Mouse (Mus musculus) megakaryocyte progenitor cell, adult 5-6 weeks (primary cell): ENCODE results near the gene AW822073. TPM values are rescaled to one million over a fixed set of nuclear protein-coding genes. Genes with fewer than 3 reads are reported as not detected.
"Not testable (repeated sequence)": the region's sequence is repeated elsewhere in the genome, so short reads cannot be mapped to it uniquely, and the experiment has no call there.

Experiments used
- ATAC-seq: replicated peaks from 2 replicates; pipeline ENCODE4 v1.8.0; 2016; ENCODE audit warnings: mild to moderate bottlenecking, moderate TSS enrichment, inconsistent platforms; ENCODE audit not compliant: poor library complexity
- total RNA-seq, 2 experiments: library from RNA; stranded (forward) in 1 of 2; stranded (reverse) in 1 of 2; fragments of 157-497, 149-512 nt in 1 of 2; fragments of 200-1000 nt in 1 of 2; gene quantifications; 2 replicates each; pipeline versions ENCODE4 v1.2.3 to v1.2.4; 2015 to 2017

AW822073 gene
- total RNA-seq, 2 experiments from 2014 or later: not detected

DNA sequence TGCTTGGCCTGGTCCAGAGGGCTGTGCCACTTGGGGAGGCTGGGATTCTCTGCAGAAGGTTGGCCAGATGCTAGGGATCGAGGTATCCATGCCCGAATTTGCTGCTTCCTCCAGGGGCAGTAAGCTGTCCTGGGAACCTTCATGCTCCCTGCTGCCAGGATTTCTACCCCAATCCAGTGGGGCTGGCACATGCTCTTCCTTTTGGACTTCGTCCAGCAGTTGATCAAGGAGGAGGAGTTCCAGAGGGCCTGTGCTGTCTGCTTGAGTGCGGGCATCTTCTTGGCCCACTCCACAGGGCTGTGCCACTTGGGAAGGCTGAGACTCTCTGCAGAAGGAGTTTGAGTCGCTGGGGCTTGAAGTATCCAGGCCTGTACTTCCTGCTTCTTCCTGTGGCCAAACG lies 1.6 kb downstream of the AW822073 start:
- not testable (repeated sequence) for ATAC-seq

DNA sequence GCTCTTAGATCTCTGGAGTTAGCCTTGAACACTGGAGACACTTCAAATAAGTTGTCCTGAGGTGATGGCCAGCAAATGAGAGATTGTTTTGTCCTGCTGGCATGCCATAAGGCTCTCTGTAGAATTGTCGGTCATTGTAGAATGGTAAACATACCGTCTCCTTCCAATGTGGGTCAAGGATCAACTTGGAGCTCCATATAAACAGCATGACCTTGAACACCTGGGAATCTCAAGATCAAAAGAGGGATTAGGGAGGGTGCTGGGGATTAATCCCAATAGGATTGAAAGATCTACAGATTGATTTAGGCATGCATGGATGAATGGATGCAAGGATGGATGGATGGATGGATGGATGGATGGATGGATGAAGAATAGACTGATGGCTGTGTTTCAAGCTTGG lies 3.2 kb downstream of the AW822073 start:
- ATAC-seq: not testable (repeated sequence)

DNA sequence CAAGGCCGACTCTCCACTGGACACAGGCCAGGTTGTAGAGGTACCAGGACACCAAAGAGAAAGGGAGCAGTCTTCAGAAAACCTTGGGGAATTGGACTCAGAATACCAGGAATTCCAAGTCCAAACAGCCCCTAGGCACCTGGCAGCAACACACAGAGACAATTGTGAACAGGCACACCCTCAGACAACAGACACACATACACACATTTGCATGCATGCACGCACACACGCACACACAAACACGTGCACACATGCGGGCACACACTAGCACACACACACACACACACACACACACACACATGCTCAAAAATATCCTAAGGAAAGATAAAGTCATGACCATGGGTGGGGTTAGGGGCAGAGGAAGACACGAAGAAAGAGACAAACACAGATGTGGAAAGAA lies 4.0 kb downstream of the AW822073 start:
- ATAC-seq: no peak

DNA sequence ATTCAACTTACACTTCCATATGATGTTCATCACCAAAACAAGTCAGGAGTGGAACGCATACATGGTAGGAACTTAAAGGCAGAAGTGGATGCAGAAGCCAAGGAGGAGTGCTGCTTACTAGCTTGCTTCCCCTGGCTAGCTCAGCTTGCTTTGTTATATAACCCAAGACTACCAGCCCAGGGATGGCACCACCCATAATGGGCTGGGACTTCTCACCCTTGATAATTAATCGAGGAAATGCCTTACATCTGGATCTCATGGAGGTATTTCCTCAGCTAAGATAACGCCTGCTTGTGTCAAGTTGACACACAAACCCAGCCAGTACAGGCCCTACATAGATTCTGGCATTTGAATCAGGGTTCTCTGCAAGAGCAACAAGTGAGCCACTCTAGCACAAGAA lies 7.4 kb downstream of the AW822073 start:
- ATAC-seq: no peak

DNA sequence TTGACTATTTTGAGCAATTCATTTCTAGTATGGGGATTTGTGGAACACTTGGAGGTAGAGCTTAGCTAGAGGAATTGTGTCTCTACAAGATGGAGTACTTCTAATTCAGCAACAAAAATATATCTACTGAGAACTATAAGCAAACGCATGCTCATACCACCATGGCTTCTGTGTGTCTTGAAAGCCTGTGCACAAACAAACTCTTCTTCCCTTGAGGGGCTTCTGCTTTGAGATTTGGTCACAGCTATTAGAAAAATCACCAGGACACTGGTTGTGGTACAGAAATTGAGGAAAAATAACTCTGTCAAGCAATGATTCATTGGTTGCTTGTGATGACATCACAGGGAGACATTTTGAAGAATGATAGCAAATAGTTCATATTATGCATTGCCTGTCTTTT lies 9.4 kb downstream of the AW822073 start:
- ATAC-seq: no peak

DNA sequence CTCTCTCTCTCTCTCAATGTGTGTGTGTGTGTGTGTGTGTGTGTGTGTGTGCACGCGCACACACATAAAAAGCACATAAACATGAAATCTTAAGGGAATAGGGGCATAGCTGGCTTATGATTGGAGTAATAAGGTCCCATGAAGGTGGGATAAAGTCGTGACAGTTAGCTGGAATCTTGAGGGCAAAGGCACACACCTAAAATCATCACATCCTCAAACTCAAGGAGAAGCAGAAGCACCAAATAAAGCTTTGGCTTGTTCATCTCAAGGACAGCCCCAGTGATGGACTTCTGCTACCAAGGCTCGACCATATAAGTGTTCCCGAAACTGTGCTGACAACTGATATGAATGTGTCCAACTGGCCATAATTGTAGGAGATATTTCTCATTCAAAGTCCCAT lies 9.8 kb downstream of the AW822073 start:
- no peak for ATAC-seq

DNA sequence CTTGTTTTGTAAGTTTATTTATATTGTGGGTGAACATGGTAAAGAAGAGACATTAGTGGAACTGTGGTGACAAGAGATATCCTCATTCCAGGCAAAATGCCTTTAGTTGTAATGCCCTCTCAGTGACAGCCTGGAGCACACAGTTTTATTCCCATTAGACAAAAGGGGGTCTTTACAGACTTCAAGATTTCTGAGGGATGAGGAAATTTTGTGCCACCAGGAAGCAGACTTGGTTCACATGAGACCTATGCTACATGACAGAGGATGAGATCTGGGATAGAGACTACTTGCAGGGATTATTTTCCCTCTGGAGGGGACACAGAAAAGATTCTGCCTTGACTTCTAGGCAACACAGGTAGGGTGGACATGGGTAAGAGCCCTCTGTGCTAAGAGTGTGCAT lies 10.2 kb downstream of the AW822073 start:
- ATAC-seq: no peak

DNA sequence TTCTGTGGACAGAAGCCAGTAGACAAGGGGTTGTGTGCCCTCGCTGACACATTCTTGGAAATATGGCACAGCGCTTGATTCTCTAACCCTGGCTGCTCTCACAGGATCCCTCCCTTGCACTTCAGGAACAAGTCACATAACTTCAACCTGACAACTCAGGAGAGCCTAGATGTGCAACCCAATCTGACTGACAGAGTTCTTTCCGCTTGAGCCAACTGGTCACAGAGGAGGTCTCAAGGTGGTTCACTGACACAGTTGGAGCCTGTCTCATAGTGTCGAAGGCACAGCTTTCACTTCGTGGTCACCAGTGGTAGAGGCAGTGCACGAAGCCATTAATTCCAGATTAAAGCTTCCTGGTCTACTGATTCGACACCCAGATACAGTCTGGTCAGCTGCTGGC lies 12.5 kb downstream of the AW822073 start:
- ATAC-seq: no peak

DNA sequence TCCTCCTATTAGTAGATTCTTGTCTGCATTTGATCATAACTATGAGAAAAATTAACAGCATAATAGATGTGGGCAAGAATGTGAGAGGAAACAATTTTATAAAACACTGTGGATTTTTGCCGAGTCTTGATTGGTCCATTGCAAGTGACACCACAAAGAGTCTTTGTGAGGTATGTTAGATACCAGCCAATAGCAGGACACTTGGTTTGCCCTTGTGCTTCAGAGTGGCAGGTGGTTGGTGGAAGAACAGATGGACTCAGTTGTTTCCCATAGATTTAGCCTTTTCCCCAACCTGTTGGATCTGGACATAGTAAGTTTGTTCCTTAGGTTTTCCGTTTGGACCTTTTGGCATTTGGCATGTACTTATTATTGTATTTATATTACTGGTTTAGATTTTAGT lies 13.5 kb downstream of the AW822073 start:
- no peak for ATAC-seq

DNA sequence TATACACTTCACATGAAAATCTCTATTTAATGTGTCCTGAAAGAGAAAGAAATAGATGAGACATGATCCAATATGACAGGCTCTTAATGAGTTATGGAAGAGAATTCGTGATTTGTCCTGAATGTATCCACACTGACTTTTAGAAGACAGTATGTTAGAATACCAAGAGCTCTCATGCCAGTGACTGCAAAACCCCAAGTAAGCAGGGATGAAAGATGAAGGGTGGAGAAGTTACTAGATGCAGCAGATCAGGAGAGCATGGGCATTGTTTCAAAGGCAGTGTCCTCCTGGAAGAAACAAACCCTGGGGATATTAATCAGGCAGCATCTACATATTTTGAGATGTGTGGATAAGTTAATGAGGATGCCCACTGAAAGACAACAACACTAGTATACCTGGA lies 14.2 kb downstream of the AW822073 start:
- no peak for ATAC-seq

DNA sequence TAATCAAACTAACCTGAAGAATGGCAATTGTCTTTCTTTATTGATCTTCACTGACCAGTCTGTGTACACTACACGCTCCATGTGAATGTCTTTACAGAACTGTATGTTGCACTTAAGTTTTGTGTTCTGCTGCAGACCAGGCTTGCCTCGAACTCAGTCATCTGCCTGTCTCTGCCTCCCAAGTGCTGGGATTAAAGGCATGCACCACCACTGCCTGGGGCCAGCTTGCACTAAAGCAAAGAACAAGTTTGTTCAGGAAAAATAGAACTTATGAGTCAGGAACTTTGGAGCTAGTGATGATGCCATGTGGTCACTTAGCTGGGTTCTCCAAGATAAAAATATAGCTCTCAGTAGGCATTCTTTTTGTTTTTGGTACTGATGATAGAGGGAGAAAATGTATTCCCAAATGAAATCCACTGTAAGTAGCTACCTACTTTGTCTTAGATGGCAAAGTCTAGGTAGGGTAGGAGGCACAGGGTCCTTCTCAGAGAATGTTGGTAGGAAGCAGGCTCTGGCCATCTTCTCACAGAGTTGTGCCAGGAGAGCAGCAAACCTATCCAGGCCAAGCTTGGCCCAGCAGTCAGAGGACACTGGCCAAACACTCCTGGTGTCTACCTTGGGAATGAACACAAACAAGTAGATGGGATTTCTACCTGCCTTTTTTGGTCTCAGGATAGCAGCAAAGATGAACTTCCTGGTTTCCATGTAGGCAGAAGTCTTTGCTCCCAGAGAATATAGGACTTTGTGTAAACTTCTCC lies 14.8 kb downstream of the AW822073 start:
- no peak for ATAC-seq

DNA sequence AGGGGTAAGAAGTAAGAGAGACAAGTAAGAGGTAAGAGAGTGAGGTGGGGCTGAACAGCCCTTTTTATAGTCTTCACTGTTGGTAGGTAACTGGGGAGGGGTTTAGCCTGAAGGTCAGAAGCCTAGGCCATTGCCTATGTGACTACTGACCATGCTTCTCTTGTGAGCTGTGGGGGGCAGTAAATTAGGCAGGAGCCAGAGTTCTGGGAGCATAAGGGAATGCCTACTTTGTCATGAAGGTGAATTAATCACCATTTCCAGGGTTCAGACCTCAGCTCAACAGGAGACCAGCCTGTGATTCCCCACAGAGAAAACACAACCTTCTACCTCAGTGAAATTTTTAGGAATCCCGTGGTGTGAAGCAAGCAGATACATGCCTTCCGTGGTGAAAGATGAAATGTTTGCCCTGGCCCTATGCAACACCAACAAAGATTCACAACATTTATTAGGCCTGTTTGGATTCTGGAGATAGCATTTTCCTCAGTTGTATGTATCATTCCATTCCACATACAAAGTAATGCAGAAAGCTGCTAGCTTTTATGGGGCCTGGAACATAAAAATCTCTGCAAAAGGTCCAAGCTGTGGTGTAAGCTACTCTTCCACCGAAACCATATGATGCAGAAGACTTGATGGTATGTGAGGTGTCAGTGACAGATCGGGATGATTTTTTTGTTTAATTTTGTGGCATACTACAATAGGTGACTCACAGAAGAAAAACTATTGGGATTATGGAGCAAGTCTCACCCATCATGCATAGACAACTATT lies 17.9 kb downstream of the AW822073 start:
- no peak for ATAC-seq

DNA sequence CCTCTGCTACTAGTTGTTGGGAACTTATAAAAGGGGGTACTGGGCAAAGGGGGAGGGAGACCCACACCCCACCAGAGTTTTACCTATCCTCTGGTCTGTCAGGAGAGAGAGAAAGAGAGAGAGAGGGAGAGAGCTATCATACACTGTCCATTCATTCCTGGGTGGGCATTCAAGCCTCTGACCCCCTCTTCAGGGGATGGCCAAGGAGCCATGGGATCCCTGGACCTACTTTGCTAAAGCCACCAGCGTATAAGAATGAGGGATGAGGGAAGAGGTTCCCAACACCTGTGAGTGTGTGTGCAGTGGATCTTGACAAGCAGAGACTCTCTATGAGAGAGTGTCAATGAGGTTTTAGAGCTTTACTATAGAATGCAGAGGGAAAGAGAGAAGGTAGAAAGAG lies 18.7 kb downstream of the AW822073 start:
- ATAC-seq: no peak

Other genes starting within 250 kb of the AW822073 start
- gene Duxf3, start 7.7 kb upstream of the AW822073 start, total RNA-seq (2015): not detected in 2 replicates
- gene Duxf3, start 7.7 kb upstream of the AW822073 start, total RNA-seq (2017): not detected in 2 replicates
- gene Gm4981, start 11.8 kb upstream of the AW822073 start, total RNA-seq (2015): not detected in 2 replicates
- not detected in 2 replicates for gene Gm4981, start 11.8 kb upstream of the AW822073 start, total RNA-seq (2017)
- gene Gcc2, start 30.6 kb upstream of the AW822073 start, total RNA-seq (2015): 41.4 and 45.6 TPM in 2 replicates
- gene Gcc2, start 30.6 kb upstream of the AW822073 start, total RNA-seq (2017): 39.4 and 47.6 TPM in 2 replicates
- 107 and 116 TPM in 2 replicates for gene Lims1, start 98.5 kb upstream of the AW822073 start, total RNA-seq (2015)
- 68.9 and 71.3 TPM in 2 replicates for gene Lims1, start 98.5 kb upstream of the AW822073 start, total RNA-seq (2017)
- gene Ranbp2, start 222.0 kb upstream of the AW822073 start, total RNA-seq (2015): 158 and 161 TPM in 2 replicates
- gene Ranbp2, start 222.0 kb upstream of the AW822073 start, total RNA-seq (2017): 177 and 233 TPM in 2 replicates